Mouse (Mus musculus) CH12.LX (cell line): ENCODE data around the gene Rnf25. TPM values are rescaled to one million over a fixed set of nuclear protein-coding genes. Genes with fewer than 3 reads are reported as not detected.

ENCODE experiments used
- DNase-seq: peaks from one replicate; pipeline ENCODE4 v3.0.0-alpha.2; 2013; ENCODE audit errors: extremely low read depth
- H3K27ac ChIP-seq: 2 replicates; pipeline ENCODE4 v1.5.1; 2012; ENCODE audit warnings: low read depth, mild to moderate bottlenecking, control low read depth, moderate library complexity; ENCODE audit not compliant: insufficient read depth
- H3K27me3 ChIP-seq: replicated peaks from 2 replicates; pipeline ENCODE3; 2012; ENCODE audit warnings: inconsistent platforms
- H3K36me3 ChIP-seq, 2 experiments: replicated peaks in 1 of 2; 2 replicates each; pipeline versions ENCODE3 to v1.6.1; 2012; ENCODE audit warnings: inconsistent platforms in 1 of 2, low read length in 1 of 2, mild to moderate bottlenecking in 1 of 2, mixed read lengths in 1 of 2, moderate library complexity in 1 of 2; ENCODE audit not compliant: control insufficient read depth in 1 of 2, insufficient read depth in 1 of 2
- H3K4me1 ChIP-seq, 2 experiments: 2 replicates each; pipeline ENCODE4 v1.6.1; 2012; ENCODE audit warnings: inconsistent platforms in 1 of 2, moderate library complexity in 1 of 2; ENCODE audit not compliant: insufficient read depth in 2 of 2, control insufficient read depth in 1 of 2
- H3K4me2 ChIP-seq: 2 replicates; pipeline ENCODE4 v1.6.1; 2012; ENCODE audit warnings: low read depth, mild to moderate bottlenecking, control low read depth; ENCODE audit not compliant: poor library complexity, insufficient read depth, severe bottlenecking
- H3K4me3 ChIP-seq, 3 experiments: fragments of 150-350 bp in 1 of 3; sonication (generic) in 1 of 3; replicated peaks in 1 of 3; 2 replicates each; pipeline versions ENCODE3 to v1.5.1; 2011 to 2012; ENCODE audit warnings: low read depth in 2 of 3, low read length in 2 of 3, mild to moderate bottlenecking in 2 of 3, moderate library complexity in 2 of 3, control low read depth in 1 of 3, improper control_type of control experiment in 1 of 3, inconsistent platforms in 1 of 3, mixed read lengths in 1 of 3; ENCODE audit not compliant: poor library complexity in 1 of 3
- H3K79me2 ChIP-seq: replicated peaks from 2 replicates; pipeline ENCODE4 v1.6.1; 2012; ENCODE audit warnings: mild to moderate bottlenecking, moderate library complexity; ENCODE audit not compliant: control insufficient read depth, poor library complexity, insufficient read depth, severe bottlenecking; ENCODE audit errors: extremely low read depth
- H3K9ac ChIP-seq: 2 replicates; pipeline ENCODE4 v1.6.1; 2012; ENCODE audit warnings: low read depth, mild to moderate bottlenecking, control low read depth, moderate library complexity; ENCODE audit not compliant: insufficient read depth
- H3K9me3 ChIP-seq: replicated peaks from 2 replicates; pipeline ENCODE3; 2012; ENCODE audit warnings: low read length, inconsistent platforms, mixed read lengths
- CHD1 ChIP-seq: IDR thresholded peaks from 2 replicates; pipeline ENCODE4 v1.6.1; 2012; ENCODE audit warnings: low read depth, low read length, improper control_type of control experiment, inconsistent platforms
- CHD2 ChIP-seq: IDR thresholded peaks from 2 replicates; pipeline ENCODE4 v1.6.1; 2011; ENCODE audit warnings: low read length, improper control_type of control experiment
- CTCF ChIP-seq, 2 experiments: IDR thresholded peaks in 1 of 2; conservative IDR thresholded peaks in 1 of 2; 2 replicates each; pipeline ENCODE4 v1.5.1; 2011 to 2012; ENCODE audit warnings: low read depth in 2 of 2, low read length in 2 of 2, improper control_type of control experiment in 1 of 2, inconsistent platforms in 1 of 2, mild to moderate bottlenecking in 1 of 2, moderate library complexity in 1 of 2
- ETS1 ChIP-seq: conservative IDR thresholded peaks from 2 replicates; pipeline ENCODE4 v1.6.1; 2012; ENCODE audit warnings: low read depth, mild to moderate bottlenecking, inconsistent platforms, low read length, improper control_type of control experiment, moderate library complexity
- GABPA ChIP-seq: IDR thresholded peaks from 2 replicates; pipeline ENCODE4 v1.6.1; 2012; ENCODE audit warnings: low read depth, low read length, improper control_type of control experiment, inconsistent platforms; ENCODE audit not compliant: insufficient replicate concordance
- HCFC1 ChIP-seq: IDR thresholded peaks from 2 replicates; pipeline ENCODE4 v1.6.1; 2012; ENCODE audit warnings: low read depth, mild to moderate bottlenecking, inconsistent platforms, low read length, improper control_type of control experiment
- IRF4 ChIP-seq: IDR thresholded peaks from 2 replicates; pipeline ENCODE4 v1.6.1; 2014; ENCODE audit warnings: low read depth, mild to moderate bottlenecking, inconsistent platforms, low read length, improper control_type of control experiment
- JUN ChIP-seq: IDR thresholded peaks from 2 replicates; pipeline ENCODE4 v1.6.1; 2011; ENCODE audit warnings: low read depth, mild to moderate bottlenecking, low read length, improper control_type of control experiment, moderate library complexity; ENCODE audit not compliant: insufficient read depth
- MEF2A ChIP-seq: IDR thresholded peaks from 2 replicates; pipeline ENCODE4 v1.6.1; 2014; ENCODE audit warnings: low read depth, mild to moderate bottlenecking, inconsistent platforms, low read length, improper control_type of control experiment, borderline replicate concordance
- MXI1 ChIP-seq: IDR thresholded peaks from 2 replicates; pipeline ENCODE4 v1.6.1; 2011; ENCODE audit warnings: mild to moderate bottlenecking, low read depth, low read length, improper control_type of control experiment
- PAX5 ChIP-seq: IDR thresholded peaks from 2 replicates; pipeline ENCODE4 v1.6.1; 2012; ENCODE audit warnings: low read length, inconsistent platforms, mixed read lengths
- POLR2AphosphoS2 ChIP-seq: IDR thresholded peaks from 2 replicates; pipeline ENCODE4 v1.6.1; 2011; ENCODE audit warnings: low read depth, low read length, improper control_type of control experiment
- RAD21 ChIP-seq: IDR thresholded peaks from 2 replicates; pipeline ENCODE4 v1.6.1; 2011; ENCODE audit warnings: low read depth, mild to moderate bottlenecking, low read length, improper control_type of control experiment, moderate library complexity
- USF2 ChIP-seq: conservative IDR thresholded peaks from 2 replicates; pipeline ENCODE4 v1.6.1; 2011; ENCODE audit warnings: low read depth, low read length, improper control_type of control experiment
- ZKSCAN1 ChIP-seq: IDR thresholded peaks from 2 replicates; pipeline ENCODE4 v1.6.1; 2012; ENCODE audit warnings: low read depth, inconsistent platforms, low read length, improper control_type of control experiment, borderline replicate concordance
- ZNF384 ChIP-seq: IDR thresholded peaks from 2 replicates; pipeline ENCODE4 v1.6.1; 2012; ENCODE audit warnings: low read depth, low read length, improper control_type of control experiment, inconsistent platforms
- dilution Hi-C: fragments of 300-500 bp; cut with MboI; formaldehyde crosslinking; loops from 2 replicates; pipeline ENCODE4 v1.14.3; 2020; ENCODE audit warnings: low sequenced_read_pairs; ENCODE audit not compliant: extremely low pct_unique_long_range_greater_than_20kb, extremely low pct_ligation_motif_present
- in situ Hi-C: fragments of 300-500 bp; cut with MboI; formaldehyde crosslinking; loops from 3 replicates; pipeline ENCODE4 v1.14.3; 2019; ENCODE audit warnings: low sequenced_read_pairs, low pct_ligation_motif_present, low pct_unique_long_range_greater_than_20kb, mixed read lengths
- polyA plus RNA-seq: library from polyadenylated mRNA; unstranded; fragments of >175 nt; gene quantifications from 2 replicates; pipeline ENCODE4 v1.2.1, GENCODE M21; 2012; ENCODE audit warnings: low read depth; ENCODE audit not compliant: insufficient read length
- total RNA-seq, 2 experiments: library from RNA; depleted of rRNA; stranded (reverse); fragments of 300-350 nt in 1 of 2; fragments of >200 nt in 1 of 2; gene quantifications; 2 replicates each; pipeline ENCODE4 v1.2.3; 2012 to 2014

The Rnf25 gene
- total and polyA plus RNA-seq, 3 experiments, result 32.1 to 48.2 (median 47.8) TPM

DNA sequence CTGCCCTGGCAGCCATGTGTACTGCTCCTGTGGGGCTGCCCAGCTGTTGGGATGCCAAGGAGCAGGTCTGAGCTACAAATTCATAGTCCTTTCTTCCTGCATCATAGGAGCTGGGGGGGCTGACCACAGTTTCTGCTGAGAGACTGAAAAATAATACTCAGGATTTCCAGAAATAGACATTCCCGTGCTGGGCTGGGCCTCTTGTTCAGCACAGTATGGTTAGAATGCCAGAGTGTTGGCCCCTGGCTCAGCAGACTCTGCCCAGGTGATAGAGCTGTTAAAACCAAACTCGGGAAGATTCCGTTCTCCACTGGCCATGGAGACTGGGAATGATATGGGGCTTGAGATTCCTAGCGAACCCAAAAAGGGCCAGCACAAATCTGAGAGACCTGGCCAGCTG, 24.9 kb upstream of the Rnf25 start:
- in situ Hi-C loops (no loop called here), dilution Hi-C loops (no loop called here)
- 0 out of 4 replicates have a peak, but pooled peaks cover 0 to 4% of the 10 kb centered on the region in 2 experiments for H3K4me1 ChIP-seq
- H3K9ac ChIP-seq, result no peak overlapping the region
- H3K27ac ChIP-seq, result no peak overlapping the region
- no peak overlapping the region for H3K4me2 ChIP-seq
- no peaks in the 10 kb centered on the region for H3K36me3 ChIP-seq
- no peak for DNase-seq
- no peak for TF ChIP-seq MXI1
- TF ChIP-seq GABPA, result no peak
- TF ChIP-seq ZNF384, result no peak
- TF ChIP-seq ZKSCAN1, result no peak
- TF ChIP-seq RAD21, result no peak
- TF ChIP-seq IRF4, result no peak
- TF ChIP-seq CHD1, result no peak
- no peak for TF ChIP-seq PAX5
- no peak for TF ChIP-seq MEF2A
- no peak for TF ChIP-seq POLR2AphosphoS2
- TF ChIP-seq ETS1, result no peak
- H3K4me3 ChIP-seq, result no peak overlapping the region
- no peaks in the 10 kb centered on the region for H3K79me2 ChIP-seq
- no peaks in the 10 kb centered on the region for H3K27me3 ChIP-seq
- H3K9me3 ChIP-seq, result no peaks in the 10 kb centered on the region

- Histone ChIP-seq H3K4me1 (0 out of 4 replicates have a peak, but pooled peaks cover 0 to 4% of the 10 kb centered on the region in 2 experiments), H3K27me3 (no peaks in the 10 kb centered on the region), H3K27ac (no peak overlapping the region), H3K79me2 (no peaks in the 10 kb centered on the region), H3K9me3 (no peaks in the 10 kb centered on the region), H3K4me2 (no peak overlapping the region), H3K9ac (no peak overlapping the region), H3K36me3 (no peaks in the 10 kb centered on the region), H3K4me3 (no peak overlapping the region)
- no peak for DNase-seq
- TF ChIP-seq CHD2 (no peak), ETS1 (no peak), HCFC1 (no peak), JUN (no peak), CTCF (conservative IDR thresholded peaks at IDR 0.05 in 1 of 2, IDR thresholded peaks at IDR 0.05 in 1 of 2; ENCODE audit: low read depth in 2 of 2, low read length in 2 of 2) (no peak), USF2 (no peak), GABPA (no peak)
- dilution Hi-C loops, result no loop called here
- in situ Hi-C loops, result no loop called here
Measured at GRCm38 (mm10) chr1:74624183-74624582, 23.0 kb upstream of the Rnf25 start.
